ENCODE assay signal across 8 mouse cellular contexts in genomic region chr6:85369181-85369860, GRCm38 (mm10). TPM values are rescaled to one million over a fixed set of nuclear protein-coding genes. Genes with fewer than 3 reads are reported as not detected.
A peak's percentile ranks its signal among the peaks of the same experiment; 100 is the strongest.
DNase-seq lines count a peak whose midpoint lies in the region; ATAC-seq and TF ChIP-seq lines count a peak whose summit lies in the region.

No protein-coding gene starts in this region.

- no peaks in the 10 kb centered on the region for H3K36me3 ChIP-seq in forebrain, embryonic 15.5 days

- no peak overlapping the region for H3K9ac ChIP-seq in forebrain, embryonic 15.5 days (replicated peaks)

- 84% methylated on average over 5 of the region's 5 CpGs for WGBS in forebrain, embryonic 15.5 days

- ATAC-seq in forebrain, embryonic 15.5 days (replicated peaks), result no peak

- no peak for TF ChIP-seq POLR2A in embryonic fibroblast, embryonic 13.5 days (IDR thresholded peaks at IDR 0.05; ENCODE audit: low read depth, low read length)

- TF ChIP-seq CTCF in embryonic fibroblast, embryonic 13.5 days (IDR thresholded peaks at IDR 0.05; ENCODE audit: borderline replicate concordance, insufficient read depth, low read length), result no peak

- peaks cover 15% of the 10 kb centered on the region for H3K4me1 ChIP-seq in embryonic fibroblast, embryonic 13.5 days (ENCODE audit: control insufficient read depth, insufficient read depth, low read length)
- peaks cover 34% of the 10 kb centered on the region for H3K4me1 ChIP-seq in forebrain, embryonic 15.5 days

- peak overlapping the region; percentile 56 for H3K27ac ChIP-seq in embryonic fibroblast, embryonic 13.5 days (ENCODE audit: insufficient read depth, low read length)
- H3K27ac ChIP-seq in forebrain, embryonic 15.5 days (replicated peaks), result no peak overlapping the region

- no peak overlapping the region for H3K4me2 ChIP-seq in forebrain, embryonic 15.5 days (replicated peaks)

- H3K9me3 ChIP-seq in forebrain, embryonic 15.5 days, result no peaks in the 10 kb centered on the region

- H3K27me3 ChIP-seq in forebrain, embryonic 15.5 days, result no peaks in the 10 kb centered on the region

- intact Hi-C loops in heart, postnatal 36 days (cut with DNase I), result no loop called here

- no peak overlapping the region for H3K4me3 ChIP-seq in embryonic fibroblast, embryonic 13.5 days (ENCODE audit: insufficient read depth, low read length)
- H3K4me3 ChIP-seq in forebrain, embryonic 15.5 days, result no peak overlapping the region

- DNase-seq in right cerebral cortex, postnatal 4 days, result peak; percentile 37
- DNase-seq in right cerebral cortex, adult 2 months (ENCODE audit: low spot score in 2 of 2), result no peak
- peak; percentile 76 to 84 for DNase-seq in heart, postnatal 36 days
- peak; percentile 87 for DNase-seq in lung, postnatal 10 days
- DNase-seq in neural tube, embryonic 10.5 days (ENCODE audit: extremely low spot score, low spot score), result no peak
- DNase-seq in layer of hippocampus, postnatal 10 days (ENCODE audit: low spot score in 2 of 2), result no peak

RNA-seq across cellular contexts. Expression of gene Rab11fip5, which starts 5.1 kb away (rescaled TPM):
- polyA plus RNA-seq in embryonic fibroblast, embryonic 13.5 days (2011; ENCODE audit: insufficient read length, low read depth, missing spikeins), result 27.2 and 28.2 TPM in 2 replicates
- total RNA-seq in heart, postnatal 36 days (2021), result 10 to 100 TPM; 65.0 to 67.0 TPM
- polyA plus RNA-seq in forebrain, embryonic 15.5 days (2015; fragmentation: Nextera tagmentation; extraction: Ambion mirVana), result 15.1 and 15.2 TPM in 2 replicates
- total RNA-seq in layer of hippocampus, postnatal 10 days (2021), result 10 to 100 TPM; 50.3 to 52.9 TPM

RNA-seq across cellular contexts. Expression of gene Sfxn5, which starts 36.1 kb away (rescaled TPM):
- 8.2 and 9.7 TPM in 2 replicates for polyA plus RNA-seq in embryonic fibroblast, embryonic 13.5 days (2011; ENCODE audit: insufficient read length, low read depth, missing spikeins)
- total RNA-seq in heart, postnatal 36 days (2021), result 1 to 10 TPM; 3.4 to 4.1 TPM
- 24.2 and 25.3 TPM in 2 replicates for polyA plus RNA-seq in forebrain, embryonic 15.5 days (2015; fragmentation: Nextera tagmentation; extraction: Ambion mirVana)
- total RNA-seq in layer of hippocampus, postnatal 10 days (2021), result 100 to 1,000 TPM; 141 to 142 TPM

RNA-seq across cellular contexts. Expression of gene Noto, which starts 54.4 kb away (rescaled TPM):
- polyA plus RNA-seq in embryonic fibroblast, embryonic 13.5 days (2011; ENCODE audit: insufficient read length, low read depth, missing spikeins), result not detected in 2 replicates
- not detected for total RNA-seq in heart, postnatal 36 days (2021)
- polyA plus RNA-seq in forebrain, embryonic 15.5 days (2015; fragmentation: Nextera tagmentation; extraction: Ambion mirVana), result not detected in 2 replicates
- not detected for total RNA-seq in layer of hippocampus, postnatal 10 days (2021)

Comparison
In these comparisons a context has a peak if more than half of its experiments do, and no peak if none do; other contexts are left out.
1. DNase-seq: peak in right cerebral cortex, postnatal 4 days (single experiment), heart, postnatal 36 days (2 of 2) and lung, postnatal 10 days (single experiment); none in right cerebral cortex, adult 2 months (0 of 2), neural tube, embryonic 10.5 days (single experiment) and layer of hippocampus, postnatal 10 days (0 of 2).
2. RNA of gene Sfxn5, which starts 36.1 kb away (total RNA-seq): 141 to 142 TPM in layer of hippocampus, postnatal 10 days; 3.4 to 4.1 TPM in heart, postnatal 36 days; every median in the first group is over 10 times any median in the second.